Mouse (Mus musculus): ENCODE measurements at regions not wholly inside any gene's neighbourhood (a gene's known extent, or its start where the extent isn't known, plus 50 kb on each side); places are given as distances from the start of the nearest gene placed in this dataset.

- H3K27me3 ChIP-seq (ENCODE audit: insufficient read depth, poor library complexity, severe bottlenecking), result no peaks in the 10 kb centered on the region
- no peaks in the 10 kb centered on the region for H3K4me1 ChIP-seq (replicated peaks)
- H3K27ac ChIP-seq, result no peak overlapping the region
- H3K9me3 ChIP-seq, result no peaks in the 10 kb centered on the region
- 85% methylated on average over 2 of the region's 2 CpGs for WGBS
- no peak overlapping the region for H3K4me3 ChIP-seq
- H3K36me3 ChIP-seq, result no peaks in the 10 kb centered on the region
- DNase-seq (ENCODE audit: low spot score), result no peak
Observed at GRCm38 (mm10) chr10:99919925-99920324, 95.5 kb upstream of the Kitl start.

- no peak overlapping the region for H3K27ac ChIP-seq
- 94% methylated on average over 7 of the region's 7 CpGs for WGBS
- H3K4me3 ChIP-seq, result no peak overlapping the region
- H3K27me3 ChIP-seq (ENCODE audit: insufficient read depth, poor library complexity, severe bottlenecking), result no peaks in the 10 kb centered on the region
- DNase-seq (ENCODE audit: low spot score), result no peak
- no peaks in the 10 kb centered on the region for H3K36me3 ChIP-seq
- H3K9me3 ChIP-seq, result no peaks in the 10 kb centered on the region
- H3K4me1 ChIP-seq (replicated peaks), result no peaks in the 10 kb centered on the region
Observed at GRCm38 (mm10) chr10:99918567-99919320, 96.7 kb upstream of the Kitl start.

DNA sequence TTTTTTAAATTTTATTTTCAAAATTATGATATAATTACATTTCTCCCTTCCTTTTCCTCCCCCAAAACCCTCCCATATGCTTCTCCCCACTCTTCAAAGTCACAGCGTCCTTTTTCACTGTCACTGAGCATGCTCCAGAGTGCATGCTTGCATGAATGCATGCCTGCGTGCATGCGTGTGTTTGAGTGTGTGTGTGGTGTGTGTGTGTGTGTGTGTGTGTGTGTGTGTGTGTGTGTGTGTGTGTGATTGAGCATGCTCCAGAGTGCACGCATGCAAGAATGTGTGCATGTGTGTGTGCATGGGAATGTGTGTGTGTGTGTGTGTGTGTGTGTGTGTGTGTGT lies 101.6 kb upstream of the Kitl start:
- no peak for DNase-seq (ENCODE audit: low spot score)
- no peak overlapping the region for H3K27ac ChIP-seq
- no peaks in the 10 kb centered on the region for H3K4me1 ChIP-seq (replicated peaks)
- no peaks in the 10 kb centered on the region for H3K9me3 ChIP-seq
- WGBS, result 89% methylated on average over 4 of the region's 4 CpGs
- H3K27me3 ChIP-seq (ENCODE audit: insufficient read depth, poor library complexity, severe bottlenecking), result no peaks in the 10 kb centered on the region
- H3K36me3 ChIP-seq, result no peaks in the 10 kb centered on the region
- H3K4me3 ChIP-seq, result no peak overlapping the region

GRCm38 (mm10) chr10:99913001-99913845 lies 102.2 kb upstream of the Kitl start:
- Histone ChIP-seq H3K9me3 (no peaks in the 10 kb centered on the region), H3K36me3 (no peaks in the 10 kb centered on the region), H3K4me3 (no peak overlapping the region), H3K27me3 (ENCODE audit: insufficient read depth, poor library complexity, severe bottlenecking) (no peaks in the 10 kb centered on the region), H3K4me1 (replicated peaks) (peaks cover 4% of the 10 kb centered on the region; the same call in 1 of the 2 replicates), H3K27ac (no peak overlapping the region)
- DNase-seq (ENCODE audit: low spot score), result no peak
- WGBS, result 71% methylated on average over 20 of the region's 20 CpGs

- Histone ChIP-seq H3K36me3 (no peaks in the 10 kb centered on the region), H3K27ac (no peak overlapping the region), H3K9me3 (no peaks in the 10 kb centered on the region), H3K4me3 (no peak overlapping the region), H3K4me1 (replicated peaks) (peaks cover 7% of the 10 kb centered on the region; the same call in 1 of the 2 replicates), H3K27me3 (ENCODE audit: insufficient read depth, poor library complexity, severe bottlenecking) (no peaks in the 10 kb centered on the region)
- 79% methylated on average over 4 of the region's 4 CpGs for WGBS
- no peak for DNase-seq (ENCODE audit: low spot score)
Observed at GRCm38 (mm10) chr10:99910011-99910723, 105.3 kb upstream of the Kitl start.

- Histone ChIP-seq H3K9me3 (no peaks in the 10 kb centered on the region), H3K36me3 (no peaks in the 10 kb centered on the region), H3K27me3 (ENCODE audit: insufficient read depth, poor library complexity, severe bottlenecking) (no peaks in the 10 kb centered on the region), H3K4me1 (replicated peaks) (peaks cover 7% of the 10 kb centered on the region; the same call in 1 of the 2 replicates), H3K27ac (no peak overlapping the region), H3K4me3 (no peak overlapping the region)
- DNase-seq (ENCODE audit: low spot score), result no peak
- 73% methylated on average over 4 of the region's 4 CpGs for WGBS
Observed at GRCm38 (mm10) chr10:99908044-99908443, 107.4 kb upstream of the Kitl start.

DNA sequence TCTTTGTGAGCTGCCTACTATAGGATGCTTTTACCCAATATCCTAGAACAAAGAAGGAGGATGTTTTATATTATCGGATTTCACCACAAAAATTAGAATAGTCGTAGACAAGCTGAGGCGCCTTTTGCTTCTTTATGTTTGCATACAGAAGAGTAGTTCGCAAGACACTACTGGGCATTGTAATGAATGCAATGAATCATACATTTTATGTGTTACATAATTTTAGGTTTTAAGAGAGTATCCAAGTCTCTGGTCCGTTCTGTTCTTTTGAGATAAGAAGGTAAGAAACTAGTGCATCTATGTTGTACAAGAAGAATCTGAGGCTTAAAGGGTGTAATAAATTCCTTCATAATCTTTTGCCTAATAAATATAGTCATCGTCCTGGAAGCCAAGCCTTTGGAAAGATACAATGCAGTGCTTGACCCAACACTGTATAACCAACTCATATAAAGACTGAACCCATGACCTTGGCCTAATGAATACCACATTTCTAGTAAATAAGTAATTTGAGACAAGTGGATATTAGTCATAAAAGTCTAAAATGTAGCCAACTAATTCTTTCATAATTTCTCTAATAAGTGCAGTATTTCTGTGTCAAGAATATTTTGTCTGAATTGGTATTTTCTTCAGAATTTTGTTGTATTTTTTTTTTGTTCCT lies 108.5 kb upstream of the Kitl start:
- no peak for DNase-seq (ENCODE audit: low spot score)
- Histone ChIP-seq H3K36me3 (no peaks in the 10 kb centered on the region), H3K9me3 (no peaks in the 10 kb centered on the region), H3K27ac (no peak overlapping the region), H3K4me1 (replicated peaks) (peaks cover 7% of the 10 kb centered on the region; the same call in 1 of the 2 replicates), H3K4me3 (no peak overlapping the region), H3K27me3 (ENCODE audit: insufficient read depth, poor library complexity, severe bottlenecking) (no peaks in the 10 kb centered on the region)
- 87% methylated on average over 6 of the region's 6 CpGs for WGBS

- Histone ChIP-seq H3K4me3 (no peak overlapping the region), H3K9me3 (no peaks in the 10 kb centered on the region), H3K27me3 (ENCODE audit: insufficient read depth, poor library complexity, severe bottlenecking) (no peaks in the 10 kb centered on the region), H3K27ac (no peak overlapping the region), H3K4me1 (replicated peaks) (no peaks in the 10 kb centered on the region), H3K36me3 (no peaks in the 10 kb centered on the region)
- WGBS, result 77% methylated on average over 9 of the region's 9 CpGs
- DNase-seq (ENCODE audit: low spot score), result no peak
Observed at GRCm38 (mm10) chr10:99902280-99903231, 112.9 kb upstream of the Kitl start.

GRCm38 (mm10) chr10:99900955-99901835 lies 114.2 kb upstream of the Kitl start:
- H3K4me1 ChIP-seq (replicated peaks), result no peaks in the 10 kb centered on the region
- no peak overlapping the region for H3K4me3 ChIP-seq
- DNase-seq (ENCODE audit: low spot score), result no peak
- no peaks in the 10 kb centered on the region for H3K36me3 ChIP-seq
- H3K27ac ChIP-seq, result no peak overlapping the region
- 78% methylated on average over 8 of the region's 8 CpGs for whole genome bisulfite sequencing
- no peaks in the 10 kb centered on the region for H3K9me3 ChIP-seq
- no peaks in the 10 kb centered on the region for H3K27me3 ChIP-seq (ENCODE audit: insufficient read depth, poor library complexity, severe bottlenecking)

DNA sequence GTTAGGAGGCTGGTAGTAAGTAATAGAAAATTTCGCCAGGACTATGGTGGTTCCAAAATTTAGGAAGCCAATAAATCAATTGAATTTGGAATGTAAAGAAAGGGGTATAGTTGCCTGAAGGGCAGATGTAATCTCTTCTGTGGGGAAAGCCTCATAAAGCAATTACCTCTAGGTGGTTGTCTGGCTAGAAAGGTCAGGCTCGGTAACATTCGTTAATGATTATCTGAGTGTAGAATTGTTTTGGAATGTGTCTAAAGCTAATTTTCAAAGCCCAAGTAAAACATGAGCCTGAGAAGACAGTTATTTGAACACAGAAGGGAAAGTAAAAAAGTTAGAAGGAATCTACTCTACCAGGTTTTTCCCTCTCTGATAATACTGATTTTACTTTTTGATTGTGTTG lies 121.4 kb upstream of the Kitl start:
- 62% methylated on average over 3 of the region's 3 CpGs for WGBS
- H3K36me3 ChIP-seq, result no peaks in the 10 kb centered on the region
- no peak overlapping the region for H3K4me3 ChIP-seq
- H3K9me3 ChIP-seq, result no peaks in the 10 kb centered on the region
- H3K27ac ChIP-seq, result no peak overlapping the region
- no peaks in the 10 kb centered on the region for H3K4me1 ChIP-seq (replicated peaks)
- H3K27me3 ChIP-seq (ENCODE audit: insufficient read depth, poor library complexity, severe bottlenecking), result no peaks in the 10 kb centered on the region
- no peak for DNase-seq (ENCODE audit: low spot score)

- H3K9me3 ChIP-seq, result no peaks in the 10 kb centered on the region
- WGBS, result 92% methylated on average over 3 of the region's 3 CpGs
- no peaks in the 10 kb centered on the region for H3K4me1 ChIP-seq (replicated peaks)
- no peaks in the 10 kb centered on the region for H3K27me3 ChIP-seq (ENCODE audit: insufficient read depth, poor library complexity, severe bottlenecking)
- no peak overlapping the region for H3K4me3 ChIP-seq
- no peak for DNase-seq (ENCODE audit: low spot score)
- H3K27ac ChIP-seq, result no peak overlapping the region
- no peaks in the 10 kb centered on the region for H3K36me3 ChIP-seq
Observed at GRCm38 (mm10) chr10:99891899-99892298, 123.5 kb upstream of the Kitl start.

Measured in hindbrain, embryonic 10.5 days (tissue).